Mouse (Mus musculus): ENCODE measurements at regions not wholly inside any gene's neighbourhood (a gene's known extent, or its start where the extent isn't known, plus 50 kb on each side); places are given as distances from the start of the nearest gene placed in this dataset.

GRCm38 (mm10) chr12:58743800-58744199 is 268.0 kb downstream of the Sec23a start:
- no peak for ATAC-seq (replicated peaks; ENCODE audit: low read depth, poor library complexity, severe bottlenecking)

DNA sequence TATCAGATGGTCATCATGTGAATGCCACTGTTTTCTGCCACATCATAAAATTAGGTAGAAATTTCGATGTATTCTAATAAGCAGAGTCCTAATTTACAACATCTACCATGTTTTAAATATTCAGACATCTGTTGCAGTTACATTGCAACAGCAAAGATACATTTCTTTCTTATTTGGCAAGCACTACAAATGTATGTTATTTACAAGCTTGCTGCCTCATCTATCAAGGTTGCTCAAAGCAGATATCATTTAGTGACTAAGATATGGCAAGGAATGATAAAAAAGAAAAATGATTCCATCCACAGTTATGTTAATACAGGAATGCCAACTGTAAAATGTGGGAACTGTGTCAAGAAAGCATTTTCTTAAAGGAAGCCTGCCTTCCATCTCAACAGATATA is 283.7 kb downstream of the Sec23a start:
- no peak for ATAC-seq (replicated peaks; ENCODE audit: low read depth, poor library complexity, severe bottlenecking)

GRCm38 (mm10) chr12:58727547-58727946 is 284.3 kb downstream of the Sec23a start:
- no peak for ATAC-seq (replicated peaks; ENCODE audit: low read depth, poor library complexity, severe bottlenecking)

- ATAC-seq (replicated peaks; ENCODE audit: low read depth, poor library complexity, severe bottlenecking), result no peak
Measured at GRCm38 (mm10) chr12:58717908-58718307, 293.9 kb downstream of the Sec23a start.

GRCm38 (mm10) chr12:58714207-58714606 is 297.6 kb downstream of the Sec23a start:
- ATAC-seq (replicated peaks; ENCODE audit: low read depth, poor library complexity, severe bottlenecking), result 0 out of 2 replicates have a peak, but pooled peaks have one; percentile 36

- no peak for ATAC-seq (replicated peaks; ENCODE audit: low read depth, poor library complexity, severe bottlenecking)
Measured at GRCm38 (mm10) chr12:58695680-58696079, 316.1 kb downstream of the Sec23a start.

- no peak for ATAC-seq (replicated peaks; ENCODE audit: low read depth, poor library complexity, severe bottlenecking)
Measured at GRCm38 (mm10) chr12:58669914-58670635, 341.7 kb downstream of the Sec23a start.

GRCm38 (mm10) chr12:58654530-58655056 is 357.2 kb downstream of the Sec23a start:
- ATAC-seq (replicated peaks; ENCODE audit: low read depth, poor library complexity, severe bottlenecking), result no peak

DNA sequence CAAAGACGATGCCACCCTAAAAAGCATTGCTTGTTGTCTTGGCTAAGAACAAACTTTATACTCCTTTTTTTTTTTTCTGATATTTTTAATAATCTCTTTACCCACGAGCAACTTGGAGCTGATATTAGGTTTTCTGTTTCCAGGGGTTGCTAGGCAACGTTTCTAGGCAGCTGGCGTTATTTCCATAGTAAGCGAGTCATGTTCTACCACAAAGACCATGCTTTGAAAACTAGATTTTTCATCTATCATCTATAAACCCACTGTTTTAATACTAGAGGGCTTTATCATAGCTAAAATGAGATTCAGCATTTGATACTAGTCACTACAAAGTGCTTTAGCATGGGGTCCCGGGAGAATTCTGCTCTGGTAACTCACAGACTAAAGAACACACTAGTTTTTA is 358.1 kb downstream of the Sec23a start:
- ATAC-seq (replicated peaks; ENCODE audit: low read depth, poor library complexity, severe bottlenecking), result no peak

- ATAC-seq (replicated peaks; ENCODE audit: low read depth, poor library complexity, severe bottlenecking), result no peak
Measured at GRCm38 (mm10) chr12:58653222-58653621, 358.6 kb downstream of the Sec23a start.

GRCm38 (mm10) chr12:58652701-58653100 is 359.1 kb downstream of the Sec23a start:
- no peak for ATAC-seq (replicated peaks; ENCODE audit: low read depth, poor library complexity, severe bottlenecking)

GRCm38 (mm10) chr12:58648322-58648721 is 363.5 kb downstream of the Sec23a start:
- ATAC-seq (replicated peaks; ENCODE audit: low read depth, poor library complexity, severe bottlenecking), result no peak

DNA sequence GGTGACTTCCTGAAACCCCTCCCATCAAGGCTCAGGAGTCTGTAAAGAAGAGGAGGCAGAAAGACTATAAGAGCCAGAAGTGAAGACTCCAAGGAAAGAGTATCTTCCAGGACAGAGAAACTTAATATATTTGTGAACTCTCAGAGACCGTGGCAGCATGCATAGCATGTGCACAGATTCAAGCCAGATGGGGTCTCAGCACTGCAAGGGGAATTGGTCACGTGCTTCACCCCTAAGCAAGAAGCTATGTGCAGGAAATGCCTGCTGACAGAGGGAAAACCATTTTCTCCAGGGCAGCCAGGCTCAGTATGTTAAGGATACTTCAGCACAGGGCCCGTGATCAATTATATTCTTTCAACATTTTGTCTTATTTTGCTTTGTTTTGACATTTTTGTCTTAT is 368.0 kb downstream of the Sec23a start:
- no peak for ATAC-seq (replicated peaks; ENCODE audit: low read depth, poor library complexity, severe bottlenecking)

GRCm38 (mm10) chr12:58639478-58639877 is 370.4 kb upstream of the Clec14a start:
- ATAC-seq (replicated peaks; ENCODE audit: low read depth, poor library complexity, severe bottlenecking), result no peak

GRCm38 (mm10) chr12:58638260-58638659 is 369.2 kb upstream of the Clec14a start:
- ATAC-seq (replicated peaks; ENCODE audit: low read depth, poor library complexity, severe bottlenecking), result no peak

DNA sequence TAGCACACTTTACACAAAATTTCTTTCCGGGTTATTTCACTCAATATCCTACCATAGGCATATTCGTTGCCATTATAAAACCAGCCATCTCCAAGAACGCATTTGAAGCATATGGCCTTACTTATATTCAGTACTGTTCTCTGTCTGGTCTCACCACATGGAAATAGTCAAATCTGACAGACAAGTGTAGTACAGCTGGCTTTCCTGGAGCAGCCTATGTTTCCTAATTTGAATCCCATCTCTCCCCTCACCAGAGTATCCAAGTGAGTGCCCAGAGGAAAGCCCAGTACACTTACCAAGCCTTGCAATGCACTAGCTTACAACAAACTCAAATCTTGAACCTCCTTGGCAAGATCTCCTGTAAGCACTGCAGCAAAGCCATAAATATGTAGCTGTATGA is 363.4 kb upstream of the Clec14a start:
- no peak for ATAC-seq (replicated peaks; ENCODE audit: low read depth, poor library complexity, severe bottlenecking)

DNA sequence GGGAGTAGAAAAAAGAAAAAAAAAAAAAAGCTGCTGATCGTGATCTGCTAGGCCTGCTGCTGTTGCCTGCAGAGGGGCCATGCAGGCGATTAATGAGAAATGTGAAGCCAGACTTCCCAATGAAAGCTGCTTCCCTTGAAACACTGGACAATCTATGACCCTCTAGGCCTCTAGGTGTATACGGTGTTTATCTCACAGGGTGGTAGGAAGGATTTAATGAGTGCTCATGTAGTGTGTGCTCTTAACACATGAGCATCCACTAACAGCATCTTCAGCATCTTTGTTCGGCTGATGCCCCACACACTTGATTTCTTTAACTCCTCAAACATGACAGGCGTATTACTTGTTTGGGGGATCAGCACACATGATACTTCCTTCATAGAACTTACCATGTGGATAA is 359.7 kb upstream of the Clec14a start:
- ATAC-seq (replicated peaks; ENCODE audit: low read depth, poor library complexity, severe bottlenecking), result no peak

DNA sequence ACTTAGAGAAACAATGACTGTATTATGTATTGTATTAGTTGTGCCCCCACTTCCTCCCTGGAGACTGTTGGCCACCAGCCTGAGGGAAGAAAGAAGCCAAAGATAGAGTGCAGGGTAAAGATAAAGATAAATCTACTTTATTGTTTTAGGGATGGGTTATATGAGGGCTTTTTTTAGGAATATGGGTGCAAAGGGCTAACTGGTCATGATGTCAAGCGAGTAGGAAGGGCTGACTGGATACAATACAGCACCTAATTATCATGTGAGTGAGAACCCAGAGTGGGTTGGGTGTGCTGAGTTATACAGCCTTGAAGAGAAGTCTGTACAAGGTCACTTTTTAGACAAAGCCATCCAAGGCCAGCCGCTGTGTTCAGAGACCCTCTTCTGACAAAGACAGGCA is 356.1 kb upstream of the Clec14a start:
- no peak for ATAC-seq (replicated peaks; ENCODE audit: low read depth, poor library complexity, severe bottlenecking)

- no peak for ATAC-seq (replicated peaks; ENCODE audit: low read depth, poor library complexity, severe bottlenecking)
Measured at GRCm38 (mm10) chr12:58619508-58620310, 350.6 kb upstream of the Clec14a start.

- no peak for ATAC-seq (replicated peaks; ENCODE audit: low read depth, poor library complexity, severe bottlenecking)
Measured at GRCm38 (mm10) chr12:58594781-58595180, 325.7 kb upstream of the Clec14a start.

DNA sequence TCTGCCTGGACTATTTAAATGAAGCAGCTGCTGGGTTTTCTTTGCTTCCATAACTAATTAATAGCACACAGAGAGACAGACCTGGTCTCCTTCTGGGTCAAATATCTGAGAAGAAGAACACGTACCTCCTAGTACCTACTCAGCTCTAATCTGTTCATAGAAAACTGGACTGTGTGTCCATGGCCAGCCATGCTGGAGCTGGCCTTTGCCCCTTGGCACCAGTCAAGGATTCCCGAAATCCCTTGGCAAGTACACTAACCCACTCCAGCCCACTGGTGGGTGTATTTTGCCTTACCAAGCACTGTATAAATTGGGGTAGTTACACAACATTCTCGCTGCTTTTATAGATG is 322.4 kb upstream of the Clec14a start:
- ATAC-seq (replicated peaks; ENCODE audit: low read depth, poor library complexity, severe bottlenecking), result no peak
